Mouse (Mus musculus) lung, postnatal 10 days (tissue): ENCODE measurements around the gene Lgals3bp.
A peak's percentile ranks its signal among the peaks of the same experiment; 100 is the strongest.

ENCODE experiments used
- DNase-seq: peaks from one replicate; pipeline ENCODE4 v3.0.0; 2021

Lgals3bp gene

DNA sequence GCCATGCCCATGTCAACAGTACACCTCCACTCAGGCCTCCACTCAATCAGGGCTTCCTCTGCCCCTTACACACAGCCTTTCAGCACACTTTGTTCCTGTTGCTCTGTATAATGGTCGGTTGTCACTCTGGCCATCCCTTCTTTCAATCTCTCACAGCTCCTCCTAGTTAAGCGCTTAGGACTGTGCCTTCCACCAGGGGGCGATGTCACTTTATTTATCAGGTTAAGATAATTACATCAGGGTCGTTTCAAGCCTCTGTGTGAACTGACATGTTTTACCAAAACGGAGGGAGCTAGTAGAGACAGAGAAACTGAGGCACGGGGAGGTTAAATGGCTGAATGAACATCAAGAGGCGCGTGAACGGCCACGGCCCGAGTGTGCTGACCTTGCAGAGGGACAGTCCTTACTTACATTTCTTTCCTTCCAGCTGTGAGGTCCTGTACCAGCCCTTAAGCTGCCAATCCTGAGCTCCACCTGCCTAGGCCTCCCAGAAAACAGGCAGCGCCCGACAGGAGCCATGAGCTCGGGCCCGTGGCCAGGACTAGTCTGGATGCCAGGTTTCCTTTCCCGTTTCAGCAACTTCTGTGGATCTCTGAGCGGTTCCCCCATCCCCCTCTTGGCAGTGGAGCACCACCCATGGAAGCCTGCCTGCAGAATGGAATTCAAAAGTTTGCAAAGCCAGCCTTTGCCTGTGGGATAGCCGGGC lies 21.5 kb upstream of the Lgals3bp start:
- peak; percentile 89 for DNase-seq

DNA sequence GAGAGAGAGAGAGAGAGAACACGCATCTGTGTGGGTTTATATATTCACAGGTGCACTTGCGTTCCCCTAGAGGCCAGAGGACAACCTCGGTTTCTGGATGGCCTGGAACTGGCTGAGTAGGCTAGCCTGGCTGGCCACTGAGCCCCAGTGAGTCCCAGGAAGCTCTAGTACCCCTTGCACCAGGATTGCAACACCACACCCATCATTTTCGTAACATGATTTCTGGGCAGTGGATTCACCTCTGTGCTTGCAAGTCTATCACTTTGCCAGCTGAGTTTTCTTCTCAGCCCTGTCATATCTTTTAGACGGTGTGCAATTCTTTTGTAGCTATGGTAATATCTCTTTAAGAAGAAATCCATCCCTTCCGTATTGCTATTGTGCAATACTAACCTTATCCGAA lies 18.4 kb upstream of the Lgals3bp start:
- DNase-seq: no peak

DNA sequence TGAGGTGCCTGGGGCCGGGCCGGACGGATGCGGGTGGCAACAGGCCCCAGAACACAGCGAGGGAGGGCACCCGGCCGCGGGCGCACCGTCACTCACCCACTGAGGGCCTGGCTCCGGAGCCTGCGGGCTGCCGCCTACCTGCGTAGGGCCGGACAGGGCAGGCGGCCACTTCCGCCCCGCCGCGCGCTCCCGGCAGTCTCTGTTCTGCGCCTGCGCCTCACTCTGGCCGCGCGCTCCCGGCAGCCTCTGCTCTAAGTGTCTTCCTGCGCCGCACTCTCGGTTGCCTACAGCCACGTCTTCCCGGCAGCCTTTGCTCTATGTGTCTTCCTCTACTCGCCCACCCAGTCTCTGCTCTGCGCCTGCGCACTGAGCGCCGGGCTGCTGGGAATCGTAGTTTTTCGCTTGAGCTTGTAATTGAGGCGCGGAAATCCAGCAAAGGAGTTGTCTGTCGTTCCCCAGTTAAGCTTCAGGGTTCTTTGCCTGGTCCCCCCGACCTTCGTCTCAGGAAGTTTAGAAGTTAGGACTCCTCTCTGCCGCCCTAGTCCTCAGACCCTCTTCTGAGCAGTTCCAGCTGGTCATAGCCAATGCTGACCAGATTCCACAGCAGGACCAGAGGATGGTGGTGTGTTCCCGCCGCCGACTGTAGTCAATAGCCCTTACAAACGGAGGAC lies 17.1 kb upstream of the Lgals3bp start, which contains the start of gene Cant1:
Gene Cant1 (minus strand): TSS at position 253 of the 671 bp plus-strand sequence.
- DNase-seq: peak; percentile 99

DNA sequence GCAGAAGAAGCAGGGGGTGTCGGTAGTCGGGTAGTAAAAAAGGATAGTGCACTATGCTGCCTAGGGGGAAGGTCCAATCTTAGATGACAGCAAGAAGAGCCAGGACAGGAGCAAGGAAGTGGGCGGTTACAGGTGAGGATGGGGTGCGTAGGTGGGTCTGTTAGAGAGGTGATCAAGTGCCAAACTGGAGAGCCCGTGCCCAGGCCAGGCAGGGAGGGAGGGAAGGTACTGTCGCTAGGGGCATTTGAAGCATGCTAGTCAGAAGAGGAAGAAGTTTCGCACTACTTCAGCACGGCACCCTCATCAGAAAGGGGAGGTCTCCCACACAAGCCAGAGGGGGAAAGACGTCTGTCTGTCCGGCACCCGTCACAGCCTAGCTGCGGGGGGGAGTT lies 16.5 kb upstream of the Lgals3bp start:
- peak; percentile 42 for DNase-seq

DNA sequence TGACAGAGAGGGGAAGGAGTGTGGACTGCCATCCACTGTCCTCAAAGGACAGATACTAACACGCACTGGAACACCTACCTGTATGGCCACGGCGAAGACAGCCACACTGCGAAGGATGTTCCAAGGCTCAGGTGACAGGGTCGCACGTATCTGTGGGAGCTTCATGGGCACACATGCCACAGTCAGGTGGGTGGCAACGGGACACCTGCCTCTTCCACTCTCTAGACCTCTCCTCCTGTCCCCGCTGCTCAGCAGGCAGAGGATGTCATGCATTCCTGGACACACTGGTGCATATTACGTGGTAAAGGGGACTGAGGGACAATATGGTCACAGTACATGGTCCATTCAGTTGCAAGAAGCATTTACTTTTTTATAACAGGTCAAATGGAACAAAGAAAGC lies 15.6 kb upstream of the Lgals3bp start:
- DNase-seq: no peak

DNA sequence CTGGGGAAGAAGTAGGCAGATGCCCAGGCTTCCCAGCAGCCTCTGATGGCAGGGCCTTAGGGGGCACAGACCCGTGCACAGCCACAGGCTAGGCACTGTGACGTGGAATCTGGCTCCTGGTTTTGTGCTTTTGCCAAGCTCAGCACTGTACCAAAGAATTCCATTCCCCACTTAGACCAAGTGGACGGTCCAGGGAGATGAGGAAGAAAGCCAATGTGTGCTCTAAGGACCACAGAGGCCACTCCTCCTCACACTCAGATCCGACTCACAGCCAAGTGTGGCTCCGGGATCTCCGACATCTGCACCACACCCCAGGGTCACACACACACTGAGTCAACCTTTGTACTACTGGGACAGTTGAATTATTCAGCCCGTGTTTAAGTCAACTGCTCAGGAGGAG lies 14.2 kb upstream of the Lgals3bp start:
- peak; percentile 41 for DNase-seq

DNA sequence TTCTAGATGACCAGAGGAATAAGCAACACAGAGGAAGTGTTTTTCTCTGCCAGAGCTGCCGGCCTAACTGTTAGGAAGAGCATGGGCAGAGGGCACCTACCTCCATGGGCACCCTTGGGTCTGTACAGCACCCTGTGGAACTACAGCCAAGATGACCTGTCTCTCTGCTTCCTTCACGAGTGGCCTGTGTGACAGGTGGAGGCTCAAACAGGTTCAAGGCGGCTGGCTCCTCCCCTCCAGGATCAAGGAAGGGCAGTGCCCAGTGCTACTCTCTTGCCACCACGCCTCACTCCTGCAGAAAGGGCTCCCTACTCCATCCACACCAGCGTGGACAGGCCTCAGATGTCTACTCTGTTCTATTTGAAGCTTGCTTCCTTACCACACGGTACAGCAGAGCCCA lies 13.7 kb upstream of the Lgals3bp start:
- no peak for DNase-seq

DNA sequence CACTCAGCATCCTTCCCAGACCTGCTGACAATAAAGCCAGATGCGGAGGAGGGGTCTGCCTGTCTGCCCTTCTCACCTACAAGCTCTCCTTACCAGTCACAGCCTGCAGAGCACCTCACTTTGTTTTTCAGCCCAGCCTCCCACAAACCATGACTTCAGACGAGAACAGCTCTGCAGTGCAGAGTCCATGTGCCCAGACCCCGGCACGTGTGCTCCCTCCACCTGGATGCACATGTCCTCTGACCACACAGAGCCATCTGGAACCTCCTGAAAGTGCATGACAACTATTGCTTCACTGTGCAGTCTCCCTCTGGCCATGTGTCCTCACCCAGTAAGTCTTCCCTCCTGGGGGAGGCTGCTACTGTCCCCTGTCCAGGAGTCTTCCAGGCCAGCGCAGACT lies 12.4 kb upstream of the Lgals3bp start:
- DNase-seq: no peak

DNA sequence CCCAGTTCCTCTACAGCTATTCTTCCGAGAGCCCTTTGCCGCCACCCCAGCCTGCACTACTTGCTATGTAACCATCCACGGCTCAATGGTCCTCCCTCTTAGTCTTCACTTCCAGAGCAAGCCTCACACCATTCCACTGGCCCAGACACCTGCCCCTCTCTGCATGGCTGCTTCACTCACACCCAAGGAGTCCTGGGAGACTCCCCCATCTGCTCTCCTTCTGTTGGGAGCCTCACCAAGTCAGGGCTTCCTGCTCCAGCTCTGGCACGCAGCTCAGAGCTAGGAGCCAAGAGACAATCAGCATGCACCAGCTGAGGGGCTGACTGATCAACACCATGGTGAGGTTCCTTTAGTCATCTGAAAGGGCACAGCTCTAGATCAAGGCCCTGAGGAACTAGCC lies 11.2 kb upstream of the Lgals3bp start:
- DNase-seq: no peak

DNA sequence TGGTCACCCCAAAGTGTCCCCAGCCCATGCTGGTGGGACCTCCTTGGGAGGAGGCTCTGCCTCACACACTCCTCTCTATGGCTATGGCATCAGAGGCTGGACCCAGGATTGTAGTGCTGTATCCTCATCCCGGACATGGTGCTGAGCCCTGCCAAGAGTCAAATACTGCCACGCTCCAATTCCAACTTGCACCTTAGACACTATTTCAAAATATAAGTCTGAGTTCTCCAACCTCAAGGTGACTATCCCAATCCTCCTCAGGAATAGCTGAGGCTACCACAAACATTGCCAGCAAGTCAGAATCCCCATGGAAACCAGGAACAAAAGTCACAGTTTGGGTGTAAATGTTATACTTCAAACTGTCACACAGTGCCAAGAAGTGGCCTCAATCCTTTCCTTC lies 10.7 kb upstream of the Lgals3bp start:
- no peak for DNase-seq

DNA sequence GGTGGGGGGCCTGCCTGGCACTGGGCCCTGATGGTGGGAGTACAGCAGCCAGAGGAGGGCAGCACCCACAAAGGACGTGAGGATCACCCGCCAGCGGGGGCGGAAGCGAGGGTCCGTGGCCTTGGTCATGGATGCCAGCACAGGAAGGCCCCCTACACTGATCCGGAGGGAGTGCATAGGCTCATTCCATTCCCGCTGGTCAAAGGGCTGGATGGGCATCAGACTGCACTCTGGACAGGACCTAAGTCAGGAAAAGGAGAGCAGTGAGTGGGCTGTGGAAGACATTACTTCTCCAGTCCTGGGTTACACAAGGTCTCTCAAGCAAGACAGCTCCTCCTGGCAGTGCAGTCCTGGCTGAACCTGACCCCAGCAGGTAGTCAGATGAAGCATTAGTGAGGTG lies 9.4 kb upstream of the Lgals3bp start:
- DNase-seq: no peak

DNA sequence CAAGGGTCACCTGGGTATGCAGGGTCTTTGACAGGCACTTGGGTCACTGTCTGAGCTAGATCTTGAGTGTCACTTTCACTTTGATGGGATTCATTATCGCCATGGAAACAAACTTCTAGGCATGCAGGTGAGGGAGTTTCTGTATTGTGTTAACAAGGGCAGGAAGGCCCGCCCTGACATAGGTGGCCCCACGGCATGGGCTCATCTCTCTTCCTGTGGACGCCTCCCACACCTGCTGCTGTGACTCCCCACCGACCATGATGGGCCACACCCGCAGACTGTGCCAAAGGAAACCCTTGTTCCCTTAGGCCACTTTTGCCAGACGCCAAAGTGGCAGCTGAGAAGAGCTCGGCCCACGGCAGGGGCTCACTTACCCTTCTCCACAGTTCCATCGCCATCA lies 8.6 kb upstream of the Lgals3bp start:
- no peak for DNase-seq

DNA sequence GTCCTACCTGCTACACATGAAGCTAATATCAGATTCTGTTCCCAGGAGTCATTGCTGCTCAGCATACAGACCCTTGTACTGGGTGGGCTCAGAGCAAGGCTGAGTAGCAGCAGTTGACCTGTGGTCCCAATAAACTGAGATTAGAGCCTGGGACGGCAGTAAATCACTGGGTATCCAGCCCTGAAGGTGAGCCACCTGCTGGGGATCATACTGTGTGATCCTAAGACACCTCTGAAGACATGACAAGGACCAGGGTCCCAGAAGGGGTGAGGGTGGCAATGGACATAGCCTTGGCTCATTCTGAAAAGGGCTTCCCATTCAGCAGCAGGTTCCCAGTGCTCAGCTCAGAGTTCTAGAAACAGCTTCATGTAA lies 8.2 kb upstream of the Lgals3bp start:
- no peak for DNase-seq

DNA sequence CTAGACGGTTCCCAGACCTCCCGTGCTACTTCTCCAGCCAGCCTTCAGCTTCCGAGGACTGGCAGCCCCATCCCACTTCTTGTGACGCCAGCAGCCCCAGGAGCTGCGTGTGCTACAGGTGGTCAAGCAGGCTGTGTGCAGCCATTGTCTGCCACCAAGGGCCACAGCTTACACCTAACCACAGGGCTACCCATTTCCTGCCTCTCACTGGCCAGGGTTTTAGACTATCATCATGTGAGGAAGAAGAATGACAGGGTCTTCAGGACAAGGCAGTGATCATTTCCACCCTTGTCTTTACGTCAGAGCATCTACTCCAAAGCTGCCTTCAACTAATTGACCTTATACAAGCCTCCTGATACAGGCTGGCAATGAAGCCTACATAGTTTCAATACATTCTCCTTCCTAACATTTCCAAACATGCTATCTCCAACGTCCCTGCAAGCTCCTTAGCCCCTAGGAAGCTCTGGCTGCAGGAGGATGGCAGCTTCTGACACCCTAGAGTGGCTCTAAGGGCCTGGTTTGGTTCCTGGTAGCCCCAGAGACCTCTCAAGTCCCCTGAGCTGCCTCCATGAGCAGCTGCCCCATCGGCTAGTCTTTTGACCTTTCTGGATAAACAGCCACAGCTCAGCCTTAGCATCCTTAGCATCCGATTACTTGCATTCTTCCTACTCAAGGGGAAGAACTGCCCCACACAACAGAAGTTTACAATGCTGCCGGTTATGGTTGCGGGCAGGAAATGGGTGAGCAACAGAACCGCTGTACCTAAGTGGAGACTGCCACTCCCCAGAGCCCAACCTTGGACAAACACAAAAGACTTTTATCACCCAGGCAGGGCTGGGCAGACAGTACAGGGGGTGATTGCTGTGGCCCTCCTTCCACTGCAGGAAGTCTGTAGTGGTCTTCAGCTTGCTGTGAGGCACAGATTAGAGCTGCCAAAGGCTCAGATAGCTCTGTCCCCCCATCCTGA lies 7.5 kb upstream of the Lgals3bp start:
- no peak for DNase-seq

DNA sequence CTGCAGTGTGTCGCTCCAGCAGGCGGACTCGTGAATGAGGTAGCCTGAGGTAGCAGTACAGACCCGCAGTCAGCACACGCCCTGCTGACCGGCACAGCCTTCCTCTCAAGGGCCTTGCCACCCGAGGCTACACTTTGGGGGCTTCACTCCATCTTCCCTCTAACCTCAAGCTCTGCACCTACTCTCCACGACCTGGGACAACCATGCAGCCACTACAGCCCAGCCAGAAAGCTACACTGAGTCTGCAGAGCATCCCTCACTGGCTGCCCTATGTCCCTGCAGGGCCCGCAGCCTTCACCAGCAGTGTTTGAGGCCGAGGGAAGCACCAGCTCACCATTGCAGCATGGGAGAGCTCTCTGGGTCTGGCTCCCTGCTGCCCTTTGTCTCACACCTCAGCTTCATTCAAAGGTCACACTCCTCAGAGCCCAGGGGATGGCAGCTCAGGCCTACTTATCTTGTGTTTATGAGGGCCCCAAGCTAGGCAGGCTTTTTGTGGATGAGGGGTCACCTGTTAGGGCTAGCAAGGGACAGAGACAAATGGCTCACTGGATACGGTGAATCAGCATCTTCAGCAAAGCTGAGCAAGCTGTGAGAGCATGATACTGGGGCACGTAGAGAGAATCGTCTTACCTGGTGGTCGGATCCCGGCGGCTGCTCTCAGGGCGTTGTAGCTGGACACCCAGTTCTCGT lies 6.3 kb upstream of the Lgals3bp start:
- DNase-seq: no peak

DNA sequence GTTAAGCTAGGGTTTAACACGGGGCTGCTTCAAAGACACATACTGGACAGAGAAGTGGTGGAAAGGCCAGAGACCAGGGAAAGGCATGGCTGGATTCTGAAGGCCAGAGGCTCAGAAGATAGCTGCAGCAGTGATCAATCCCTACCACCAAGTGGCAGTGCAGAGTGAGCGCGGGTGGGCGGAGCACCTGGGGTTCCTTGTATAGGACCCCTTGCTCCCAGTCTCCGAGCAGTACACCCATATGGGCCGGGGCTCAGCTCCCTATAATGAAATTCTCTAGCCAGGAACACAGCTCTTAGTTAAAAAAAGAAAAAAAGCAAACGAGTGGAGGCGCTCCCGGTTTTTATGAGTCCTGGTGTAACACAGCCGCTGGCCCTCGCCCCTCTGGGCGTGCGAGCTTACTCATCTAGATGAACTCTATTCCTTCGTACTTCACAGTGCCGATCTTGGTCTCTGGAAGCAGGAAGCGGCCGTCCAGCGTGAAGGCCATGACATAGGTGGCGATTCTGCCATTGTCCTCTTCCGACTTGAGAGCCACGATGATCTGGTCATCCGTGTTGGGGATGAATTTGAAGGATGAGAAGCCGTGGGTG lies 5.5 kb upstream of the Lgals3bp start:
- DNase-seq: peak; percentile 73

DNA sequence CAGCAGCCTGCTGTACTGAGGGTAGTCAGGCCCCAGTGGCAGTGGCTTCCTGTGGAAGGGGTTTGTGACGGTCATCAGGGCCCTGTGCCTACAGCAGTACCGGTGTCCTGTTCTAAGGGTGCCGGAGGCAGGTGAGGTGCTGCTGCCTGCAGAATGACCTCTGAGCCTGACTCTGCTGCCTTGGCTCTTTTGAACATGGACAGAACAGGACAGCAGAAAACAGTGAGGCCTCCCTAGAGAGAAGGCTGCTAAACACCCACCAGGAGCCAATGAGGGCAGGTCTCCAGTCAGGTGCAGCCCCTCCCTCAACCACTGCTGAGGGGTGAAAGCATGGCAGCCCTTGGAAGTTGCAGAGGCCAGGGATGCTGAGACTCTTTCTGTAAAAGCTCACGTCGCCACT lies 4.6 kb upstream of the Lgals3bp start:
- DNase-seq: peak; percentile 3

DNA sequence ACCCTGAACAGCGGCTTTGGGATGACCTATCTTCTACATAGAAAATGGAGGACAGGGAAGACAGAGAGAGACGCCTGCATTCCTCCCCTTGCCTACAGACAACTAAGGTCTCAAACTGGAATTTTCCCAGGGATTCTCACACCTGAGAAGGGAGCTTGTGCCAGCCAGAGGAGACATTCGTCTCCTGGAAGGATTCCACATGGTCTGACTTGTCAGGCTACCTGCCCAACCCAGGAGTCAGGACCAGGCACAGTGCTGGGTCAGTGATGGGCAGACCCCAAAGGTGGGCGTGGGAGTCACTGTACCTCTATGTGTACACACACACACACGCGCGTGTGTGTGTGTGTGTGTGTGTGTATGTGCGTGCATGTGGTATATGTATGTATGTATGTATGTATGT lies 3.4 kb upstream of the Lgals3bp start:
- peak; percentile 0 for DNase-seq

DNA sequence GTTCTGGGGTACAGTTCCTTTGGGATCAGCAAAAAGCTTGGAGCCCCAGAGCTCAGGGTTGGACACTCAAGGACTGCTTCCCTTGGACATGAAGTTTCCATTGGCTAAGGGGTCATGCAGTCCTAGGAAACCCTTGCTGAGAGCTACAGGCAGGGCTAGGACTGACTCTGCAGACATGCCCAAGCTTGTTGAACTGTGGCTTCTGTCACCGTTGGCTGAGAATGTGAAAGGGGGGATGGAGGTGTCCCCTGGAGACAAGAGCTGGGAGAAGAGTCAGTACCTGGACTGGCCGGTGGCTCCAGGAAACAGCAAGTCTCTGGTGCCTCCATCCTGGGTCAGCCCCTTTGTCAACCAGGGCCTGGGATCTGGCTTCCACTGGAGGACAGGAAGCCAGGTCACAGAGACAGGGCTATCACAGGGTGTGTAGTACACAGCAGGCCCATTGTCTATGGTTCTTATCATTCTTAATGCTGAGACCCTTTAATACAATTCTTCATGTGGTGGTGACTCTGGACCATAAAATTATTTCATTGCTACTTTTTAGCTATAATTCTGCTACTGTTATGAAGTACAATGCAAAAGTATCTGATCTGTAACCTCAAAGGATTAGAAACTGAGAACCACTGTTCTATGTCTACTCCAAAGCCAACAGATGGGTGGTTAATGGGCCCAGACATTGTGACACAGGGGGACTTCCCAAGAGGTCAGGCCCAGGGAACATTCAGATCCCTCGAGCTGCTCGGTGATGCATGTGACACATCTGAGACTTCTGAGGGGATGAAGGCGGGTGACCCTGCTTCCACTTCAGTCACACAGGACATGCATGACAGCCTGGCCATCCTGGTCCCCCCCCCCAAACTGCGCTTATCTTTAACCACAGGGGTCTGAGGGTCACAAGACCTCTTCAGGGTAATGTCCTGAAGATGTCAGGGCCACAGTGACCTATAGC lies 2.3 kb upstream of the Lgals3bp start:
- peak; percentile 6 for DNase-seq

DNA sequence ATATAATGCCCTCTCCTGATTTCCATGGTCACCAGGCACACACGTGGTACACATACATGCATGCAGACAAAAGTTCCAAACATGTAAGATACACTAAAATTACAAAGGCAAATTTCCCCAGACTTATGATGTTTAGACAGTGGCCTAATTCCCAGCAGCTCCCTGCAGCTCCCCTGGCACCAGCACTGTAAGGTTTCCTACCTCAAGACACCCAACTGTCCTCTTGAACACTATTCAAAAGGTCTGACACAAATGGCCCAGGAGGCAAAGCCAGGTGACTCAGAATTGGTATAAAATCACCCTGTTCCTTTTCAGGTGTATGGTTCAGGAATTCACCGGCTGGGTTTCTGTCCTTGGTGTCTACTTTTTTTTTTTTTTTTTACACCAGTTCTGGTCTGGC lies 1.3 kb upstream of the Lgals3bp start:
- DNase-seq: no peak

DNA sequence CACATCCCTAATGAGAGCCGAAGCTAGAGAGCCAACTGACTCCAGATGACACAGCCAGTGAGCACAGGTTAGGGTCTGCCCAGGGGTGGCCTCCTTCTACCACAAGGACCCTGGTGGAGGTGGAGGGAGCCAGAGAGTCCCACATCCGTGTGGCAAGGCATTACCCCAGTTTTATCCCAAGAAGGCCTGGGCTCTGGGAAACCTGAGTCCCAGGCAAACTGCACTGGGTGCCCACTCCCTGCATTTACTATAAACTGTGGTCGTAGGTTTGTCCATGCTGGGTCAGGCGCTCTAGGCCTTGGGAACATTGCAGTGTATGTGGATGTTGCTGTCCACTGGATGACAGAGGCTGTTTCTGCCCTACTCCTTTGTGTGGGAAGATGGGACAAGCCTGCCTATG lies 697 bp downstream of the Lgals3bp start:
- DNase-seq: peak; percentile 7

DNA sequence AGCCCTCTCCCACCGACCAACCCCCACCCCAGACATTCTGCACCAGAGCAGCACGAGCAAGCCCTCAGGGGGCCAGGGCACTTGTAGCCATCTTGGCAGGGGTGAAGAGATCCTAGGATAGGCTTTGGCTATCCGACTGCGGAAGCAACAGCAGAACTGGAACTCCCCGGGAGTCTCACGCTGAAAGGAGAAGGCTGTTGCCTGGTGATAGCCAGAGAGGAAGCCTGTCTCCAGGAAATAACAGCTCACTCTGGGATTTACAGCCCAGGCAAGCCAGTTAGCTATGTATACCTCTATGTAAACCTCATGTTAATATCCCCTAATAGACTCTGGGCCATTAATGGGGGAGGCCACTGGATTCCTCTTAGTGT lies 1.3 kb downstream of the Lgals3bp start:
- DNase-seq: peak; percentile 63
